Mouse (Mus musculus): ENCODE results near the gene Tha1. TPM values are rescaled to one million over a fixed set of nuclear protein-coding genes. Genes with fewer than 3 reads are reported as not detected.

The Tha1 gene
- total RNA-seq, 2 experiments from 2014 or later: 2.1 to 3.3 TPM

GRCm38 (mm10) chr11:117882208-117882607 is 8.9 kb upstream of the Tha1 start:
- intact Hi-C loops (cut with DNase I): no loop called here
- peak; percentile 48 for DNase-seq

- DNase-seq: no peak
- intact Hi-C loops (cut with DNase I): no loop called here
Observed at GRCm38 (mm10) chr11:117881787-117882186, 8.5 kb upstream of the Tha1 start.

DNA sequence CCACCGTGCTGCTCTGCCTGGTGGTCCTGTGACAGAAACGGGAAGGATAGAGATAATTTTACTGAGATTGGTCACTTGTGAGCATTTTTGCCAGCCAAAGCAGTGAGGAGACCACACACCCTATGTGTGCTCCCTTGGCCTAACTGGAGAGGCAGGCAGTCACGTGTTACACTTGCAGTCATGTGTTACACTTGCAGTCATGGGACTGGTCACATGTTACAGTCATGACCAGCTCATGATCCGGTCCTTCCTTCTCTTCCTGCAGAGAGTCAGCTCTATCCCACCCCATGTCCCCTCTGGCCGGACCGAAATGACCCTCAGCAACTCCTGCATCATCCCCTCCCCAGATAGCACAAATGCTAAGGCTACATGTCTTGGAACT is 7.7 kb upstream of the Tha1 start:
- intact Hi-C loops (cut with DNase I): no loop called here
- no peak for DNase-seq

- peak; percentile 53 for DNase-seq
- intact Hi-C loops (cut with DNase I): no loop called here
Observed at GRCm38 (mm10) chr11:117880336-117880976, 7.2 kb upstream of the Tha1 start.

GRCm38 (mm10) chr11:117879676-117880075 is 6.4 kb upstream of the Tha1 start:
- intact Hi-C loops (cut with DNase I): loop anchor here (10.0 kb wide), 2 partner anchors 115 to 345 kb away; no protein-coding TSS in a partner anchor
- DNase-seq: no peak

DNA sequence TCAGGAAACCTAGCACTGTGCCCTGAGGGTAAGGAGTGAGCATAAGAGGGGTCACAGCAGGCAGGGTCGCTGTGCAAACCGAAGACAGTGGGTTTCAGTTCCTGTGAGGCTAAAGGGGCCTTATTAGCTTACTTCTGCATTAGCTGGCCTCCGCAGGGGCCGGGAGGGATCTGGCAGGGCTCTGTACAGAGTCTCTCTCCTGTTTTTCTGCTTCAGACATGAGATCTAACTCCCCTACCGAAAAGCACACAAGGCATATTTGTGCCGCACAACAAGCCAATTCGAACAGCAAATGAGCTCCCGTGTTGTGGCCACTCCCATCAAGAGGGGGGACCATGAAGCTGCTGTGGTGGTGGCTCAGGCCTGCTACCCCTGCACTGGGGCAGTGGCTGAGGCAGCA is 5.6 kb upstream of the Tha1 start:
- intact Hi-C loops (cut with DNase I): loop anchor here (10.0 kb wide), 2 partner anchors 116 to 346 kb away; no protein-coding TSS in a partner anchor
- DNase-seq: peak; percentile 62

DNA sequence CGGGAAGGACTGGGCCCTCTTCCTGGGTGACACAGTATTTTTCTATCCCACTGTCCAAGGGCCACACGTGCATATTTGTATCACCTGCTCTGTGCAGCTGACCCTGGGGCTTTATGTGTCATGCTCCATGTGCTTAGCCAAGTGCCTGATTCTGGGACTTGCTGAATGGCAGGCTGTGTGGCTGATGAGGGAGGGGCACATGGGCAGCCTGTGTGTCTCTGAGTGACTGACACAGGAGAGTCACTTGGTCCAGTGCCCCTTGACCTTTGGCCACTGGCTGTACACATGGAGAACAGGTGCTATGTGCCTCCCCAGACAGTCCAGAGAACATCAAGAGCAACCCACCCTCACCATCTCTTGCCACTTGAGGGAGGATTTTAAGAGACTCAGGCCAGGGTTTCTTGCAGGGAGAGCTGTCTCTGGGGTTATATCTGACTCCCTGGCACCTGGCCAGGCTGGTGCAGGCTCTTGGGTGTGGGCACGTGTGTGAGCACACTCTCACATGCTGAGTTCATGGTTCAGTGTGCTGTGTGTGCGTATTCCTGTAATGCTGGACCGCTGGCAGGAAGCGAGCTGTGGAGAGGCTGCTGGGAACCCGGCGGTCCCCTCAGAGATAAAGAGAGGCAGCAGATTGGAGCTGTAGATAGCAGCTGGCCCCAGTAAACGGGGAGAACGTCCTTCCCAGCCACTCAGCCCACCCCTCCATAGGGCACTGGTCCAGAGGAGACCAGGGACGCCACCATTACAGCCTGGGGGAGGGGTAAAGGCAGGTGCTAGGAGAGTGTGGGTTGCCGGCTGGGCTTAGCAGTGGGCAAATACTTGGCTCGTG is 4.8 kb upstream of the Tha1 start:
- peak; percentile 90 for DNase-seq
- intact Hi-C loops (cut with DNase I): loop anchor here (10.0 kb wide), 2 partner anchors 117 to 347 kb away; no protein-coding TSS in a partner anchor

- intact Hi-C loops (cut with DNase I): loop anchor here (10.0 kb wide), 2 partner anchors 119 to 349 kb away; no protein-coding TSS in a partner anchor
- no peak for DNase-seq
Observed at GRCm38 (mm10) chr11:117875681-117876080, 2.4 kb upstream of the Tha1 start.

DNA sequence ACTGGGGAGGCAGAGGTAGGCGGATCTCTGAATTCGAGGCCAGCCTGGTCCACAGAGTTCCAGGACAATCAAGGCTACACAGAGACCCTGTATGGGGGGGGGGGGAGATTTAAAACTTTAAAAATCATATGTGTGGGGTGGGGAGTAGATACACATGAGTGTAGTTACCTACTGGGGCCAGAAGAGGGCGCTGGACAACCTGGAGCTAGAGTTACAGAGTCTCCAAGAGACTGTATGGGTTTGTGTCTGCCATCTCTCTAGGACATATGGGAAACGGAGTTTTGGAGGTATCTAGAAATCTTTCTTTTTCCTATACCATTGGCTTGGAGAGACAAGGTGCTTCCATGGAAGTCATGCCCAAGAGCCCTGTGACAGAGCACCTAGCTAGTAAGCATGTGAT is 1.1 kb upstream of the Tha1 start:
- intact Hi-C loops (cut with DNase I): loop anchor here (5.0 to 10.0 kb wide), 3 partner anchors 120 to 350 kb away; no protein-coding TSS in a partner anchor
- no peak for DNase-seq

- intact Hi-C loops (cut with DNase I): loop anchor here (5.0 to 10.0 kb wide), 3 partner anchors 123 to 353 kb away; no protein-coding TSS in a partner anchor
- no peak for DNase-seq
Observed at GRCm38 (mm10) chr11:117871911-117872584, 1.2 kb downstream of the Tha1 start.

DNA sequence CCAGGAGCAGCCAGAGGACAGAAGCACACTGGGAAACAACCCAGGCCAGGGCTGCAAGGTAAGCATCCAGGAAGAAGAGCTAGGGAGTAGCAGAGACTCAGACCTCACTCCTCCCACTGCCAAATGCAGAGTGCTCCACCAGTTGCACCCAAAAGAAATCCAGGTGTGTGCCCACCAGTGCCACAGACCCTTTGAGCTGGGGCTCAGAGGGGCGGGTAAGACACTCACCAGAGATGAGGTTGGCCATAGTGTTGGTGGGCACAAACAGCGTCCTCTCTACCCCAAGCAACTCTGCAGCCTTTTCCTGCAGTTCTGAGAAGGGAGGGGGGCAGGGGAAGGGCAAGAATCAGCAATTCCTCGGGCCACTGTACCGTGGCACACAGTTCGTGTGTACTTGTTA is 1.9 kb downstream of the Tha1 start:
- no peak for DNase-seq
- intact Hi-C loops (cut with DNase I): loop anchor here (5.0 to 10.0 kb wide), 3 partner anchors 123 to 353 kb away; no protein-coding TSS in a partner anchor

GRCm38 (mm10) chr11:117870688-117871365 is 2.5 kb downstream of the Tha1 start:
- DNase-seq: peak; percentile 76
- intact Hi-C loops (cut with DNase I): loop anchor here (5.0 to 10.0 kb wide), 3 partner anchors 124 to 354 kb away; no protein-coding TSS in a partner anchor

DNA sequence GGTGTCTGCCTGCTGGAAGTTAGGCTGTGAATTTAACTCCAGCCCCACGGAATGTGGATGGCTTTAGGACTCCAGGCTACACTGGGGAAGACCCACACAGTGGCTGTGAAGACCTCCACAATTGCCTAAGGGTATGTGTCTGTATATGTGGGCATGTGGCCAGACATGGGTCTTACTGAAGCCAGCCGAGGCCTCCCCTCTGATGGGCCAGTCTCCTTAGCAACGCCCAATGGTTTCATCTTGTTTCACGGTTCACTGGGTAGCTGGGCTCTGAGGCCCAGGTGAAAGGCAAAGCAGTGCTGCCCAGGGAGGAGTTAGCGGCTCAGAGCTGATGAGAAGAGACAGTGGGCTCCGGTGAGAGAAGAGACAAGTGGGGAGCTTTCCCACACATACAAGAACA is 7.3 kb downstream of the Tha1 start:
- DNase-seq: no peak
- intact Hi-C loops (cut with DNase I): no loop called here

GRCm38 (mm10) chr11:117864805-117865204 is 8.5 kb downstream of the Tha1 start:
- intact Hi-C loops (cut with DNase I): no loop called here
- no peak for DNase-seq

- no peak for DNase-seq
- intact Hi-C loops (cut with DNase I): no loop called here
Observed at GRCm38 (mm10) chr11:117863174-117863856, 10.0 kb downstream of the Tha1 start.

DNA sequence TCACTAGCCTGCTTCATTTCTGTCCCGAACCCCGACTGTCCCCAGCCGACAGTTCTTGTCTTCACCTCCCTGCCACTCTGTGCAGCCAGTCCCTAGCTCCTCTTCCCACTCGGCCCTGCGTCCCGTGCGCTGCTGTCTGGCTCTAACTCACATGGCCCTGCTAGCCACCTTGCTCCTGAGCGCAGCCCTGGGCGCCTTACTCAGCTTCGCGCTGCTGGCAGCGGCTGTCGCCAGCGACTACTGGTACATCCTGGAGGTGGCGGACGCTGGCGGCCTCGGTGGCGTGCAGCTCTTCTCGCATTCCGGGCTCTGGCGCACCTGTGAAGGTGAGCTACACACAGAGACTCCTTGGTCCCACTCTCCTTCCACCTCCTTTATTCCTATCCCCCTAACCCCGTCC is 12.7 kb downstream of the Tha1 start, which contains the start of gene Tmem235:
Gene Tmem235, plus strand, starts transcription at position 152 of the 400 bp plus-strand sequence.
- intact Hi-C loops (cut with DNase I): no loop called here
- no peak for DNase-seq

GRCm38 (mm10) chr11:117858392-117858791 is 14.9 kb downstream of the Tha1 start:
- no peak for DNase-seq
- intact Hi-C loops (cut with DNase I): no loop called here

- intact Hi-C loops (cut with DNase I): no loop called here
- no peak for DNase-seq
Observed at GRCm38 (mm10) chr11:117857462-117857861, 15.8 kb downstream of the Tha1 start.

DNA sequence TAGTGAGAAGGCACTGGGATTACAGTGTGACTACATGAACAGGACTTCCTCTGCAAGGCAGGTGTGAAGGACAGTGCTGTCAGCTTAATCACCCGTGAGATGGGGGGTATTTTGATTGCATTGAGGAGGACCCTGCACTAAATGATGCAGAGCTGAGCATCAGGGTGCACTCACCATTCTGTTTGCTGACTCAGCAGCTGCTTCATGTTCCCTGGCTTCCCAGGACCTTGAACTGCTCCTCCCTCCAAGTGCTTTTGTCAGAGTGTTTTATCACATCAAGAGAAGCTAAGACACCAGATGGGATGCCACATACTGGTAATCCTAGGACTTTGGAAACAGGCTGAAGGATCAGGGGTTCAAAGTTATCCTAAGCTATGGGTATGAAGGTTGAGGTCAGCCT is 17.3 kb downstream of the Tha1 start:
- intact Hi-C loops (cut with DNase I): no loop called here
- no peak for DNase-seq

GRCm38 (mm10) chr11:117855360-117855759 is 17.9 kb downstream of the Tha1 start:
- no peak for DNase-seq
- intact Hi-C loops (cut with DNase I): no loop called here

All from left cerebral cortex, postnatal 4 days (tissue).